Mouse (Mus musculus) C2C12 (cell line): ENCODE results near the gene Trim40.

Experiments
- CEBPB ChIP-seq: IDR thresholded peaks from one replicate; pipeline ENCODE4 v1.6.1; 2011; ENCODE audit warnings: low read depth, mild to moderate bottlenecking, control low read depth, moderate library complexity
- CTCF ChIP-seq: IDR thresholded peaks from one replicate; pipeline ENCODE4 v1.5.1; 2011; ENCODE audit not compliant: control insufficient read depth, insufficient read depth, insufficient read length
- FOSL1 ChIP-seq: IDR thresholded peaks from one replicate; pipeline ENCODE4 v1.8.0; 2011; ENCODE audit warnings: mild to moderate bottlenecking, low read length; ENCODE audit not compliant: poor library complexity, insufficient read depth, severe bottlenecking
- MAX ChIP-seq: IDR thresholded peaks from one replicate; pipeline ENCODE4 v1.6.1; 2011; ENCODE audit warnings: mild to moderate bottlenecking, control low read depth
- MYOD1 ChIP-seq: IDR thresholded peaks from one replicate; pipeline ENCODE4 v1.6.1; 2011; ENCODE audit warnings: low read depth; ENCODE audit not compliant: control insufficient read depth, insufficient read length
- MYOG ChIP-seq: IDR thresholded peaks from one replicate; pipeline ENCODE4 v1.6.1; 2011; ENCODE audit not compliant: control insufficient read depth, insufficient read length; ENCODE audit errors: extremely low read depth
- USF1 ChIP-seq: IDR thresholded peaks from one replicate; pipeline ENCODE4 v1.6.1; 2011; ENCODE audit warnings: low read depth, mild to moderate bottlenecking, control low read depth, moderate library complexity

DNA sequence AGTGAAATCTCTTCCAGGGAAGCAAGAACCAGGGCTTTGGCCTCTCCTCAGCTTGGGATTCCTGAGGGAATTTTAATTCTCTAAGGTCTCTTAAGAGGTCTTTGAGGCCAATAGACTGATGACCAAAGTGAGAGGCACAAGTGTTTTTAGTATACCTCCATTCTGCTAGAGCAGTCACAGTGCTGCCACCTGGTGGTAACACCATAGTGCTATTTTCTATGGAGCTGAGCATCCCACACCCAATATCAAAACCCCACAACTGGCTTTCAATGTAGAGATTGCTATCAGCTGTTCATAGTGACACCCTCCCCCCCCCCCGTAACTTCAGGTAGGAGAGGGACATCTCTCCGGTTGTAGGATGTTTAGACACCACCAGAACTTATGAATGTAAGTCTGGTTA is 24.2 kb upstream of the Trim40 start:
- TF ChIP-seq CTCF (peak; percentile 27), USF1 (no peak), CEBPB (no peak), MYOD1 (no peak), MYOG (no peak), MAX (no peak), FOSL1 (no peak)
